8 mouse cellular contexts compared by ENCODE assay signal in genomic region chr4:97778211-97779002, GRCm38 (mm10). TPM values are rescaled to one million over a fixed set of nuclear protein-coding genes. Genes with fewer than 3 reads are reported as not detected.
DNase-seq lines count a peak whose midpoint lies in the region; ATAC-seq and TF ChIP-seq lines count a peak whose summit lies in the region.

No protein-coding gene starts in this region.

- 0 out of 2 replicates have a peak, but pooled peaks have one; percentile 6 for ATAC-seq in frontal cortex, adult (ENCODE audit: low TSS enrichment)
- ATAC-seq in heart, embryonic 12.5 days (ENCODE audit: insufficient number of reproducible peaks, low FRiP score), result no peak

- H3K27me3 ChIP-seq in heart, embryonic 12.5 days (replicated peaks), result no peaks in the 10 kb centered on the region
- H3K27me3 ChIP-seq in limb, embryonic 10.5 days (ENCODE audit: low read depth, poor library complexity, severe bottlenecking), result peaks cover 59% of the 10 kb centered on the region
- peaks cover 26% of the 10 kb centered on the region for H3K27me3 ChIP-seq in myocyte (ENCODE audit: control insufficient read depth, insufficient read depth, insufficient read length)

- peaks cover 12% of the 10 kb centered on the region for H3K4me1 ChIP-seq in heart, embryonic 12.5 days (replicated peaks)
- peaks cover 58% of the 10 kb centered on the region for H3K4me1 ChIP-seq in limb, embryonic 10.5 days

- H3K4me2 ChIP-seq in heart, embryonic 12.5 days, result peak overlapping the region; percentile 85
- H3K4me2 ChIP-seq in myocyte (ENCODE audit: low read depth), result peak overlapping the region; percentile 74

- peak overlapping the region; percentile 100 for H3K9ac ChIP-seq in heart, embryonic 12.5 days

- H3K27ac ChIP-seq in heart, embryonic 12.5 days (ENCODE audit: poor library complexity, severe bottlenecking), result peak overlapping the region; percentile 97
- H3K27ac ChIP-seq in limb, embryonic 10.5 days, result peak overlapping the region; percentile 96

- TF ChIP-seq POLR2A in myocyte (IDR thresholded peaks at IDR 0.05; ENCODE audit: insufficient read length, low read depth), result no peak

- H3K9me3 ChIP-seq in heart, embryonic 12.5 days (replicated peaks), result no peaks in the 10 kb centered on the region
- H3K9me3 ChIP-seq in limb, embryonic 10.5 days (replicated peaks), result no peaks in the 10 kb centered on the region

- no peaks in the 10 kb centered on the region for H3K79me2 ChIP-seq in myocyte (ENCODE audit: control insufficient read depth, insufficient read depth)

- peak overlapping the region; percentile 98 for H3K4me3 ChIP-seq in heart, embryonic 12.5 days
- H3K4me3 ChIP-seq in limb, embryonic 10.5 days, result peak overlapping the region; percentile 80
- no peak overlapping the region for H3K4me3 ChIP-seq in myocyte

- 0% methylated on average over 66 of the region's 94 CpGs for WGBS in heart, embryonic 12.5 days
- WGBS in limb, embryonic 10.5 days, result under 1% methylated on average over 93 of the region's 94 CpGs

- peaks cover 7% of the 10 kb centered on the region for H3K36me3 ChIP-seq in heart, embryonic 12.5 days
- H3K36me3 ChIP-seq in limb, embryonic 10.5 days, result peaks cover 10% of the 10 kb centered on the region
- no peaks in the 10 kb centered on the region for H3K36me3 ChIP-seq in myocyte (ENCODE audit: control insufficient read depth, insufficient read depth)

- DNase-seq in frontal cortex, postnatal 36 days (ENCODE audit: low spot score in 2 of 2), result no peak
- peak; percentile 29 to 51 for DNase-seq in B cell, adult 2 months
- peak; percentile 69 to 78 for DNase-seq in cerebellum, postnatal 25 days
- DNase-seq in limb, embryonic 10.5 days (ENCODE audit: low spot score), result peak; percentile 76
- DNase-seq in right cerebral cortex, postnatal 14 days, result no peak

- H3ac ChIP-seq in myocyte (ENCODE audit: control insufficient read depth, insufficient read length), result peak overlapping the region; percentile 8

TF ChIP-seq in myocyte, 11 proteins besides CTCF, POLR2A, EP300 and RAD21:
- TF ChIP-seq MAX (IDR thresholded peaks at IDR 0.05; ENCODE audit: low read depth), result no peak
- no peak for TF ChIP-seq E2F4 (IDR thresholded peaks at IDR 0.05; ENCODE audit: insufficient read depth)
- TF ChIP-seq USF1 (IDR thresholded peaks at IDR 0.05; ENCODE audit: low read depth), result no peak
- no peak for TF ChIP-seq REST (IDR thresholded peaks at IDR 0.05; ENCODE audit: insufficient read depth, insufficient read length)
- TF ChIP-seq MYOG (IDR thresholded peaks at IDR 0.05; ENCODE audit: control insufficient read depth in 1 of 3, insufficient read depth in 1 of 3, insufficient read length in 2 of 3, low read depth in 2 of 3), result no peak
- TF ChIP-seq CEBPB (IDR thresholded peaks at IDR 0.05; ENCODE audit: insufficient read depth, poor library complexity, severe bottlenecking), result no peak
- TF ChIP-seq SRF (IDR thresholded peaks at IDR 0.05; ENCODE audit: control insufficient read depth, insufficient read length, low read depth), result no peak
- no peak for TF ChIP-seq MYOD1 (IDR thresholded peaks at IDR 0.05; ENCODE audit: control insufficient read depth in 1 of 3, insufficient read length in 2 of 3, low read depth in 2 of 3)
- TF ChIP-seq TCF3 (IDR thresholded peaks at IDR 0.05; ENCODE audit: insufficient read length, low read depth), result no peak
- no peak for TF ChIP-seq POLR2AphosphoS2 (IDR thresholded peaks at IDR 0.05; ENCODE audit: insufficient read length, low read depth)
- no peak for TF ChIP-seq TCF12 (IDR thresholded peaks at IDR 0.05; ENCODE audit: insufficient read depth, poor library complexity, severe bottlenecking)

RNA-seq across cellular contexts. Expression of gene E130114P18Rik, which starts 0.5 kb away (rescaled TPM):
- polyA plus RNA-seq in heart, embryonic 12.5 days (2016; fragmentation: Nextera tagmentation; extraction: Ambion mirVana), result 0.50 and 0.74 TPM in 2 replicates
- polyA plus RNA-seq in limb, embryonic 10.5 days (2016; fragmentation: Nextera tagmentation; extraction: Ambion mirVana), result 2.8 and 11.0 TPM in 2 replicates
- not detected for polyA plus RNA-seq in myocyte (2012; fragmentation: generic; extraction: Trizol)

RNA-seq across cellular contexts. Expression of gene Nfia, which starts 5.9 kb away (rescaled TPM):
- polyA plus RNA-seq in heart, embryonic 12.5 days (2016; fragmentation: Nextera tagmentation; extraction: Ambion mirVana), result 37.5 and 42.0 TPM in 2 replicates
- polyA plus RNA-seq in limb, embryonic 10.5 days (2016; fragmentation: Nextera tagmentation; extraction: Ambion mirVana), result 6.7 and 21.3 TPM in 2 replicates
- 0.25 TPM for polyA plus RNA-seq in myocyte (2012; fragmentation: generic; extraction: Trizol)

Comparison
In these comparisons a context has a peak if more than half of its experiments do, and no peak if none do; other contexts are left out.
1. DNase-seq: peak in B cell, adult 2 months (2 of 2), cerebellum, postnatal 25 days (2 of 2) and limb, embryonic 10.5 days (single experiment); none in frontal cortex, postnatal 36 days (0 of 2) and right cerebral cortex, postnatal 14 days (single experiment).